Mouse (Mus musculus) brain, embryonic 14.5 days (tissue): ENCODE results near the gene Tmem200b. TPM values are rescaled to one million over a fixed set of nuclear protein-coding genes. Genes with fewer than 3 reads are reported as not detected.
A peak's percentile ranks its signal among the peaks of the same experiment; 100 is the strongest.

Experiments used
- DNase-seq: peaks from one replicate; pipeline ENCODE4 v3.0.0-alpha.2; 2011; ENCODE audit warnings: low read depth
- CTCF ChIP-seq: fragments of 200-500 bp; IDR thresholded peaks from 2 replicates; pipeline ENCODE4 v1.5.1; 2012; ENCODE audit warnings: inconsistent platforms, mild to moderate bottlenecking, moderate library complexity, borderline replicate concordance; ENCODE audit not compliant: insufficient read depth, insufficient read length; ENCODE audit errors: extremely low read depth
- POLR2A ChIP-seq: fragments of 200-500 bp; IDR thresholded peaks from 2 replicates; pipeline ENCODE4 v1.6.1; 2012; ENCODE audit warnings: mild to moderate bottlenecking, inconsistent platforms, borderline replicate concordance; ENCODE audit not compliant: poor library complexity, insufficient read depth, insufficient read length, severe bottlenecking; ENCODE audit errors: extremely low read depth
- polyA plus RNA-seq: library from polyadenylated mRNA; depleted of rRNA; stranded (reverse); fragments of >200 nt; gene quantifications from 2 replicates; pipeline ENCODE4 v1.2.3, GENCODE M21; 2012; rRNA removed

The Tmem200b gene
- polyA plus RNA-seq, 1 experiment = 1.0 TPM

DNA sequence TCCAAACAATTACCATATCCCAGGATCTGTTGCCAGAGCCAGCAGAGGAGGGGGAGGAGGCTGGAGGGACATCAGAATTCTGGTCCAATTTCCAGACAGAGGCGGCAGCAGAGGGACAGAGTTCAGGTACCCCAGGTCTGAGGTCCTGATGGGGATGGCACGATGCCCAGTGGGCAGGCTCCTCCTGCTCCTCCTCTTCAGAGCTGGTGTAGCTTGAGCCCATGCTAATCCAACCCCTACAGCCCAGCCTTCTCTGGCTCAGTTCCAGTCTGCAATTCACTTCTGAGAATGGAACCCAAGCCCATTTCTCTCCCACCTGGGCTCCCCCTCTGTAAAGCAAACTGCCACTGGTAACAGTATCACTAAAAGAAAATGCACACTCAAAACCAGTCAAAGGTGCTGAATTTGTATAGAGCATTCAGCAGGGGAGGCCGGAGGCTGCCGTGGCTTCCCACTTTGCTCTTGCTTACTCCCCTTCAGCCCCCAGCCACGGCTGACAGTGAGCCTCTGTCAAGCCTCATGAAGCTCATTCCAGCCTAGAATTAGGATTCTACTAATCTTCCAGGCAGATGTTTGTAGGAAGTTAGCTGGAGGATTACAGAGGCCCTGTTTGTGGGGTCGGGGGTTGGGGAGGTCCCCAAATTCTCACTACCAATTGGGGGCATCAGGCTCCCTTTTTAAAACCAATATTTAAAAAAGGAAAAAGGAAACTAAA lies 2.7 kb downstream of the Tmem200b start:
- TF ChIP-seq POLR2A = no peak
- no peak for TF ChIP-seq CTCF
- DNase-seq = peak; percentile 76

DNA sequence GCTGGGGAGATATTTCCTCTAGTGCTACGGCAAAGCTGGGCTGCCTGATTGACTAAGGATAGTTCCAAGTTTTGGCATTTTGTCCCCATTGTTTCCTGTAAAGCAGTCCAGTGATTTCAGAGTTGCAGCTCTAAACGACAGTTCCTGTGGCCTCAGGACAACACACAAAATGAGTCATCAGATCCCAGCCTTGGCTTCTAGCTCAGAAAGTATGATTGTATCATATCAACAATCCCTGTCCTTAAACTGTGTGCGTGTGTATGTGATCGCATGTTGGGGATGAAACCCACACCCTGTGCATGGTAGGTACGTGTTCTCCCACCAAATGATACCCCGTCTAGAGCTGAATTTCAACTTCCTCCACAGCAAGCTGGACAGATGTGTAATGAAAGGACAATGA lies 7.6 kb downstream of the Tmem200b start:
- TF ChIP-seq POLR2A = no peak
- no peak for TF ChIP-seq CTCF

DNA sequence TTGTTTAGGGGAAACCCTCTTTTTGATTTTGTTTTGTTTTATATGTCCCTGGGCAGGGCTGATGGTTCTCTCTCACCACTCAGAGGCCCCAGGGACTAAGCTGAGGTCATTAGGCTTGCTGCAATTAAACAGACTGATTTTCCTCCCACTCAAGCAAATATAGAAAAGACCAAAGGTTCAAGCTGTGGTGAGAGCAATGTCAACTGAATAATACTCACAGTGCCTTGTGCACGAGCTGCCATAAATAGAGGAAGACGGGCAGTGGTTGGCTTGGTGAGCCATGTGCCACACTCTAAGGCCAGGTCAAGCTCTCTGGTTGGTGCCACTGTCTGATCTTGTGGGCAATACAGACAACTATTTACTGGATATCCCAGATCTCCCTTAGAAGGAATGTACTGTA lies 17.9 kb downstream of the Tmem200b start:
- DNase-seq = no peak
- TF ChIP-seq CTCF = no peak
- TF ChIP-seq POLR2A = no peak

More for the DNA sequence above, 7.6 kb downstream of the Tmem200b start:
- DNase-seq = no peak

GRCm38 (mm10) chr4:131940846-131941245 lies 19.3 kb downstream of the Tmem200b start:
- DNase-seq = no peak
- TF ChIP-seq POLR2A = no peak
- no peak for TF ChIP-seq CTCF

GRCm38 (mm10) chr4:131947848-131948247 lies 26.3 kb downstream of the Tmem200b start:
- no peak for TF ChIP-seq POLR2A
- no peak for TF ChIP-seq CTCF
- DNase-seq = no peak

- DNase-seq = peak; percentile 5
- no peak for TF ChIP-seq POLR2A
- TF ChIP-seq CTCF = no peak
These were observed 28.3 kb downstream of the Tmem200b start for GRCm38 (mm10) chr4:131949903-131950302.

DNA sequence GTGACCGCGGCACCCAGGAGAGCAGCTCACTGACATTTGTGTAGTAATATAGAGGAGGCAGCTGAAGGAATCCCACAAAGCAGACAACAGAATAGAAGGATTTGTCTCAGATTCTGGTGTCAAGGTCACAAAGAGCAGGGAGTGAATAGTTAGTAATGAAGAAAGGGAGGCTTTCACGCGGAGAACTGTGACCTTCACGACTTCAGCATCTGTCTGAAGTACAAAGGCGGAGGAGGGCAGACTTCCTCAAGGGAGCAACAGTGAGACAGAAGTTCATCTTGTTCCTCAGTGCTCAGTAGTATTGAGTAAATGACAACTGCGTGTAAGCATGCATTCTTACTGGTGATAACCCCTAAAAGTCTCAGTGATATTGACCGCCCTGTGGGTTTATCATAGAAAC lies 29.1 kb downstream of the Tmem200b start:
- no peak for TF ChIP-seq CTCF
- no peak for TF ChIP-seq POLR2A
- peak; percentile 8 for DNase-seq

DNA sequence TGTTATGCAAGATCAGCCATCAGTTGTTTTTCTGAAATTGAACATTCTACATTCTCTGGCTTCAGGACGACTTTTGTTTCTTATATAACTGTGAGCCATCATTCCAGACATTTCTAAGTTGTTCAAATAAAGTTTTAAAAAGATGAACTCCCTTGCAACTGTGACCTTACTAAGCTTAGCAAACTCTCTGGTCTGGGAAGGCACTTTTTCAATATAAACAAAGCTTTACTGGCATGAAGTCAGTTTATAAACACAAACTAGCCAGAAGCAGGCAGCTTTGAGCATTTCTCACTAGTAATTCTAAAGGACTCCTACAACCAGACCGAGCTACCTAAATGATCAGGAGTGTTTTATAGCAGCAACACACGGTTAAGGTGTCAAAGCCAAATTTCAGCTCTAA lies 35.6 kb downstream of the Tmem200b start:
- no peak for DNase-seq
- TF ChIP-seq CTCF = no peak
- TF ChIP-seq POLR2A = no peak

DNA sequence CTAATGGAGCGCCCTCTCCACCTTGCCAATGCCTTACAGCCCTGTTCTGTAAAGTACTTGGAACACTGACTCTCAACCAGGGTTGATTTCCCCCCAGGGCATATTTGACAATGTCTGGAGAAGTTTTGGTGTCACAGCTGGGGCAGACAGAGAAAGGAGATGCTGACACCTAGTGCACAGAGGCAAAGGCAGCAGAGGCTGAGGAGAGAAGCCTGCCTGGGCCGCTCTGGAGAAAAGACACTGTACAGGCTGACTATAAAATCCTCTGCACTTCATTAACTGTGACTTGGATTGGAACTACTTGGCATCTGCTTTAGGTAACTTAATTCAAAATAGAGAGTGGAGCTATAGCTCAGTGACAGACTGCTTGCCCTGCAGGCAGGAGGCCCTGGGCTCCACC lies 47.3 kb downstream of the Tmem200b start:
- TF ChIP-seq CTCF (peak; percentile 9; the same call in 1 of the 2 replicates), POLR2A (no peak)
- peak; percentile 24 for DNase-seq

DNA sequence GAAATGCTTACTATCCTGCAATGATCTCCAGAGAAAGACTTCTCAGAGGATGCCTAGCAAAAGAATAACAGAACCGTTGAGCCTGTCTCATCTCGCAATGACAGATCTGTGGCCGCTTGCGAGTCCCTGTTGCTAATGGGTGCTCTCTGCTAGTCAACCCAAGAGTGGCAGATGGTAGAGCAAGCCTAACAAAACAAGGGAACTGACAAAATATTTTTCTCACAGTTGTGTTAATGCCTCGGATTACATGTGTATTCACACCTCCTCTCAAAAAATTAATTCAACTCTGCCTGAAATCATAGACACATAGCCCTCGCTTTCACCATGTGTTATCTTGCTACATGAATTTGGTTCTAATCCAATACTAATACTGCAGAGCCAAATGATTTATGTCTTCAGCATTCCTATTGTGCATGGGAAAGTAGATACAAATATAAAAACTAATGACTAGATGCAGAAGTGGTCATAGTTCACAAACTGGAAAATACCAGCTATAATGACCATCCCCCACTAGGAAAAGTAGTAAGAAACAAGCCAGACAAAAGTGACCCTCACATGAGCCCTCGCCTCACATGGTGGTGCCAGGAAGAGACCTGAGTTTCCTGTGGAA lies 48.8 kb downstream of the Tmem200b start:
- TF ChIP-seq POLR2A = no peak
- no peak for TF ChIP-seq CTCF
- DNase-seq = peak; percentile 82

Other genes with a start within 250 kb of the Tmem200b start
- 35.7 and 37.2 TPM in 2 replicates for gene Ptpru, start 83.5 kb upstream of the Tmem200b start, polyA plus RNA-seq
- 28.8 and 34.4 TPM in 2 replicates for gene Mecr, start 78.3 kb upstream of the Tmem200b start, polyA plus RNA-seq
- gene Srsf4, start 48.2 kb upstream of the Tmem200b start, polyA plus RNA-seq = 93.0 and 117 TPM in 2 replicates
- not detected in 2 replicates for gene Gm10300, start 152.9 kb downstream of the Tmem200b start, polyA plus RNA-seq
- 86.3 and 111 TPM in 2 replicates for gene Epb41, start 153.6 kb downstream of the Tmem200b start, polyA plus RNA-seq
- 0.28 and 0.41 TPM in 2 replicates for gene Oprd1, start 222.7 kb downstream of the Tmem200b start, polyA plus RNA-seq